Mouse (Mus musculus) forebrain, embryonic 14.5 days (tissue): Measurements from ENCODE around the gene Orc1. TPM values are rescaled to one million over a fixed set of nuclear protein-coding genes. Genes with fewer than 3 reads are reported as not detected.

Experiments
- ATAC-seq: fragments of 200-750 bp; cut with Nextera tagmentation; 2 replicates; pipeline ENCODE4 v1.8.0; 2017; ENCODE audit warnings: mild to moderate bottlenecking, moderate library complexity
- DNase-seq: peaks from one replicate; pipeline ENCODE4 v3.0.0-alpha.2; 2015; ENCODE audit warnings: low spot score
- H3K27ac ChIP-seq: fragments of 300-500 bp; sonication (generic); 2 replicates; pipeline ENCODE4 v1.5.1; 2014; ENCODE audit warnings: low read depth, mild to moderate bottlenecking, control low read depth, low read length, moderate library complexity
- H3K27me3 ChIP-seq: fragments of 300-500 bp; sonication (generic); replicated peaks from 2 replicates; pipeline ENCODE4 v1.6.1; 2014; ENCODE audit warnings: low read length, control low read depth, mixed read lengths; ENCODE audit not compliant: control insufficient read depth, insufficient read depth
- H3K36me3 ChIP-seq: fragments of 300-500 bp; sonication (generic); 2 replicates; pipeline ENCODE4 v1.6.1; 2014; ENCODE audit warnings: low read length, control low read depth; ENCODE audit not compliant: control insufficient read depth, insufficient read depth
- H3K4me1 ChIP-seq: fragments of 300-500 bp; sonication (generic); 2 replicates; pipeline ENCODE4 v1.6.1; 2014; ENCODE audit warnings: antibody characterized with exemption, low read length, control low read depth; ENCODE audit not compliant: control insufficient read depth, insufficient read depth
- H3K4me2 ChIP-seq: fragments of 300-500 bp; sonication (generic); 2 replicates; pipeline ENCODE4 v1.6.1; 2014; ENCODE audit warnings: mild to moderate bottlenecking, control low read depth, low read length
- H3K4me3 ChIP-seq: fragments of 300-500 bp; sonication (generic); 2 replicates; pipeline ENCODE4 v1.5.1; 2014; ENCODE audit warnings: low read depth, low read length, control low read depth
- H3K9ac ChIP-seq: fragments of 300-500 bp; sonication (generic); 2 replicates; pipeline ENCODE4 v1.6.1; 2014; ENCODE audit warnings: mild to moderate bottlenecking, low read length, control low read depth, moderate library complexity
- H3K9me3 ChIP-seq: fragments of 300-500 bp; sonication (generic); replicated peaks from 2 replicates; pipeline ENCODE4 v1.6.1; 2016; ENCODE audit warnings: low read length, control low read depth, mixed read lengths; ENCODE audit not compliant: control insufficient read depth
- WGBS: fragments of 180-500 bp; shearing (Covaris S2); extraction: QIAGEN DNeasy Blood & Tissue Kit; methylation state at CpG from one replicate; pipeline ENCODE4 v1.1.7; 2014; 5-methylcytosine and 5-hydroxymethylcytosine counted together
- polyA plus RNA-seq: library from polyadenylated mRNA; unstranded; fragments of >200 nt; fragmentation: Nextera tagmentation; extraction: Ambion mirVana; gene quantifications from 2 replicates; pipeline ENCODE4 v1.2.1, GENCODE M21; 2014

The Orc1 gene
- polyA plus RNA-seq, result 3.3 and 3.4 TPM in 2 replicates

GRCm38 (mm10) chr4:108578840-108579742 is at the start of gene Orc1, which contains the start of gene Prpf38a:
Orc1 (plus strand) TSS chr4:108579423.
Prpf38a (minus strand) TSS chr4:108579336.
- Histone ChIP-seq H3K4me2 (peak within 1 kb of the TSS; percentile 65), H3K9me3 (no peaks in the 10 kb centered on the region), H3K27ac (peak within 1 kb of the TSS; percentile 74; the same call in 1 of the 2 replicates), H3K9ac (peak within 1 kb of the TSS; percentile 82), H3K36me3 (peaks cover 14% of the 10 kb centered on the region), H3K27me3 (no peaks in the 10 kb centered on the region), H3K4me3 (peak within 1 kb of the TSS; percentile 76), H3K4me1 (peaks cover 12% of the 10 kb centered on the region; the same call in 1 of the 2 replicates)
- DNase-seq, result peak; percentile 99
- ATAC-seq, result peak; percentile 98
- WGBS, result under 1% methylated on average over 64 of the region's 64 CpGs

- peaks cover 19% of the 10 kb centered on the region for H3K36me3 ChIP-seq
These were observed 39.5 kb upstream of the Orc1 start for GRCm38 (mm10) chr4:108539701-108540100.

GRCm38 (mm10) chr4:108565026-108565425 is 14.2 kb upstream of the Orc1 start:
- no peaks in the 10 kb centered on the region for H3K27me3 ChIP-seq

More at GRCm38 (mm10) chr4:108539701-108540100, 39.5 kb upstream of the Orc1 start:
- Histone ChIP-seq H3K27ac (no peak overlapping the region), H3K4me2 (no peak overlapping the region), H3K27me3 (no peaks in the 10 kb centered on the region), H3K4me1 (no peaks in the 10 kb centered on the region), H3K9me3 (no peaks in the 10 kb centered on the region), H3K4me3 (no peak overlapping the region), H3K9ac (no peak overlapping the region)
- DNase-seq (no peak), ATAC-seq (no peak)
- 92% methylated on average over 2 of the region's 2 CpGs for WGBS

GRCm38 (mm10) chr4:108572644-108573043 is 6.6 kb upstream of the Orc1 start:
- H3K27ac ChIP-seq, result no peak overlapping the region
- H3K4me3 ChIP-seq, result no peak overlapping the region
- H3K4me1 ChIP-seq, result peaks cover 3% of the 10 kb centered on the region; the same call in 1 of the 2 replicates
- no peaks in the 10 kb centered on the region for H3K27me3 ChIP-seq
- 96% methylated on average over 3 of the region's 3 CpGs for whole genome bisulfite sequencing
- DNase-seq, result no peak
- no peak for ATAC-seq
- H3K9ac ChIP-seq, result no peak overlapping the region
- H3K36me3 ChIP-seq, result peaks cover 64% of the 10 kb centered on the region
- no peaks in the 10 kb centered on the region for H3K9me3 ChIP-seq
- no peak overlapping the region for H3K4me2 ChIP-seq

More at GRCm38 (mm10) chr4:108565026-108565425, 14.2 kb upstream of the Orc1 start:
- WGBS, result 79% methylated on average over 1 of the region's 1 CpGs
- Histone ChIP-seq H3K27ac (no peak overlapping the region), H3K4me3 (no peak overlapping the region), H3K4me2 (no peak overlapping the region), H3K9ac (no peak overlapping the region), H3K36me3 (peaks cover 82% of the 10 kb centered on the region), H3K9me3 (no peaks in the 10 kb centered on the region), H3K4me1 (no peaks in the 10 kb centered on the region)
- no peak for ATAC-seq
- no peak for DNase-seq

- Histone ChIP-seq H3K9me3 (no peaks in the 10 kb centered on the region), H3K4me3 (peak overlapping the region; percentile 76), H3K27ac (no peak overlapping the region), H3K9ac (peak overlapping the region; percentile 61), H3K4me2 (peak overlapping the region; percentile 65), H3K4me1 (peaks cover 12% of the 10 kb centered on the region; the same call in 1 of the 2 replicates), H3K27me3 (no peaks in the 10 kb centered on the region), H3K36me3 (peaks cover 7% of the 10 kb centered on the region)
- ATAC-seq (no peak), DNase-seq (no peak)
- under 1% methylated on average over 16 of the region's 16 CpGs for WGBS
These were observed 654 bp downstream of the Orc1 start for GRCm38 (mm10) chr4:108579743-108580411.

GRCm38 (mm10) chr4:108593376-108593775 is 14.2 kb downstream of the Orc1 start:
- no peak for DNase-seq
- Histone ChIP-seq H3K27me3 (no peaks in the 10 kb centered on the region), H3K9ac (no peak overlapping the region), H3K4me1 (no peaks in the 10 kb centered on the region), H3K27ac (no peak overlapping the region), H3K9me3 (no peaks in the 10 kb centered on the region), H3K4me3 (no peak overlapping the region), H3K36me3 (0 out of 2 replicates have a peak, but pooled peaks cover 7% of the 10 kb centered on the region), H3K4me2 (no peak overlapping the region)
- no peak for ATAC-seq
- 95% methylated on average over 2 of the region's 2 CpGs for WGBS

- Histone ChIP-seq H3K9me3 (no peaks in the 10 kb centered on the region), H3K4me2 (no peak overlapping the region), H3K4me1 (no peaks in the 10 kb centered on the region), H3K27me3 (no peaks in the 10 kb centered on the region), H3K27ac (no peak overlapping the region), H3K4me3 (no peak overlapping the region), H3K9ac (no peak overlapping the region), H3K36me3 (peaks cover 10% of the 10 kb centered on the region; the same call in 1 of the 2 replicates)
- ATAC-seq (no peak), DNase-seq (no peak)
- 91% methylated on average over 1 of the region's 1 CpGs for WGBS
These were observed 16.6 kb downstream of the Orc1 start for GRCm38 (mm10) chr4:108595785-108596184.

- peaks cover 10% of the 10 kb centered on the region; the same call in 1 of the 2 replicates for H3K36me3 ChIP-seq
- no peak overlapping the region for H3K4me3 ChIP-seq
- H3K27ac ChIP-seq, result no peak overlapping the region
- H3K9me3 ChIP-seq, result no peaks in the 10 kb centered on the region
- H3K4me1 ChIP-seq, result no peaks in the 10 kb centered on the region
- no peak overlapping the region for H3K9ac ChIP-seq
- DNase-seq, result no peak
- H3K4me2 ChIP-seq, result no peak overlapping the region
- ATAC-seq, result no peak
- 89% methylated on average over 4 of the region's 4 CpGs for whole genome bisulfite sequencing
- no peaks in the 10 kb centered on the region for H3K27me3 ChIP-seq
These were observed 19.1 kb downstream of the Orc1 start for GRCm38 (mm10) chr4:108598306-108598705.
